Mouse (Mus musculus): ENCODE measurements around the gene Olfr519. TPM values are rescaled to one million over a fixed set of nuclear protein-coding genes. Genes with fewer than 3 reads are reported as not detected.

Olfr519 gene
- not detected for total RNA-seq (2021)
- long read RNA-seq, experiment 1 = 0 reads
- long read RNA-seq, experiment 2 = 0 reads

- intact Hi-C loops (cut with DNase I) = no loop called here
- no peak for DNase-seq (ENCODE audit: low spot score in 2 of 2)
These were observed at the start of gene Olfr519 for GRCm38 (mm10) chr7:108894320-108894719. TSS of gene Olfr519 (minus strand) at chr7:108894420.

GRCm38 (mm10) chr7:108944002-108944401 is 49.8 kb upstream of the Olfr519 start:
- intact Hi-C loops (cut with DNase I) = no loop called here
- peak; percentile 66 to 71 for DNase-seq (ENCODE audit: low spot score in 2 of 2)

GRCm38 (mm10) chr7:108941466-108941865 is 47.2 kb upstream of the Olfr519 start:
- DNase-seq (ENCODE audit: low spot score in 2 of 2) = no peak
- intact Hi-C loops (cut with DNase I) = no loop called here

GRCm38 (mm10) chr7:108936591-108936990 is 42.4 kb upstream of the Olfr519 start:
- intact Hi-C loops (cut with DNase I) = no loop called here
- no peak for DNase-seq (ENCODE audit: low spot score in 2 of 2)

- no peak for DNase-seq (ENCODE audit: low spot score in 2 of 2)
- intact Hi-C loops (cut with DNase I) = no loop called here
These were observed 41.2 kb upstream of the Olfr519 start for GRCm38 (mm10) chr7:108935411-108935810.

- no peak for DNase-seq (ENCODE audit: low spot score in 2 of 2)
- intact Hi-C loops (cut with DNase I) = loop anchor here (5.0 kb wide), 1 partner anchor 118 kb away; no protein-coding TSS in a partner anchor
These were observed 40.6 kb upstream of the Olfr519 start for GRCm38 (mm10) chr7:108934836-108935235.

- DNase-seq (ENCODE audit: low spot score in 2 of 2) = peak; percentile 97 to 99
- intact Hi-C loops (cut with DNase I) = loop anchor here (5.0 kb wide), 1 partner anchor 117 kb away; no protein-coding TSS in a partner anchor
These were observed 39.8 kb upstream of the Olfr519 start, which contains the start of gene Eif3f for GRCm38 (mm10) chr7:108933794-108934731. TSS of gene Eif3f (plus strand) at chr7:108934417.

- intact Hi-C loops (cut with DNase I) = loop anchor here (5.0 kb wide), 1 partner anchor 113 kb away; no protein-coding TSS in a partner anchor
- DNase-seq (ENCODE audit: low spot score in 2 of 2) = no peak
These were observed 35.6 kb upstream of the Olfr519 start, which contains the start of gene Nlrp10 for GRCm38 (mm10) chr7:108929726-108930393. TSS of gene Nlrp10 (minus strand) at chr7:108930178.

- intact Hi-C loops (cut with DNase I) = no loop called here
These were observed 34.3 kb upstream of the Olfr519 start for GRCm38 (mm10) chr7:108928280-108929188.

GRCm38 (mm10) chr7:108927043-108927442 is 32.8 kb upstream of the Olfr519 start:
- DNase-seq (ENCODE audit: low spot score in 2 of 2) = no peak
- intact Hi-C loops (cut with DNase I) = no loop called here

More at GRCm38 (mm10) chr7:108928280-108929188, 34.3 kb upstream of the Olfr519 start:
- no peak for DNase-seq (ENCODE audit: low spot score in 2 of 2)

GRCm38 (mm10) chr7:108903969-108904368 is 9.7 kb upstream of the Olfr519 start:
- intact Hi-C loops (cut with DNase I) = no loop called here
- DNase-seq (ENCODE audit: low spot score in 2 of 2) = no peak

- no peak for DNase-seq (ENCODE audit: low spot score in 2 of 2)
- intact Hi-C loops (cut with DNase I) = no loop called here
These were observed 9.3 kb downstream of the Olfr519 start, which contains the start of gene Olfr518 for GRCm38 (mm10) chr7:108884906-108885305. TSS of gene Olfr518 (minus strand) at chr7:108885006.

GRCm38 (mm10) chr7:108872279-108872678 is 21.9 kb downstream of the Olfr519 start, which contains the start of gene Olfr517:
TSS of gene Olfr517 (minus strand) at chr7:108872379.
- intact Hi-C loops (cut with DNase I) = no loop called here

GRCm38 (mm10) chr7:108850429-108850828 is 43.8 kb downstream of the Olfr519 start, which contains the start of gene Olfr516:
TSS of gene Olfr516 (minus strand) at chr7:108850529.
- DNase-seq (ENCODE audit: low spot score in 2 of 2) = no peak
- intact Hi-C loops (cut with DNase I) = no loop called here

More at GRCm38 (mm10) chr7:108872279-108872678, 21.9 kb downstream of the Olfr519 start, which contains the start of gene Olfr517:
- no peak for DNase-seq (ENCODE audit: low spot score in 2 of 2)

Other genes starting within 250 kb of the Olfr519 start
- not detected for gene Olfr509, start 242.5 kb downstream of the Olfr519 start, total RNA-seq (2021)
- not detected for gene Olfr510, start 228.0 kb downstream of the Olfr519 start, total RNA-seq (2021)
- gene Olfr512, start 181.1 kb downstream of the Olfr519 start, total RNA-seq (2021) = not detected
- not detected for gene Olfr513, start 143.4 kb downstream of the Olfr519 start, total RNA-seq (2021)
- gene Olfr514, start 68.4 kb downstream of the Olfr519 start, total RNA-seq (2021) = not detected
- gene Olfr516, start 43.9 kb downstream of the Olfr519 start, total RNA-seq (2021) = not detected
- not detected for gene Olfr517, start 22.0 kb downstream of the Olfr519 start, total RNA-seq (2021)
- not detected for gene Olfr518, start 9.4 kb downstream of the Olfr519 start, total RNA-seq (2021)
- gene Nlrp10, start 35.8 kb upstream of the Olfr519 start, total RNA-seq (2021) = under 1 TPM; 0.33 to 0.61 TPM
- 10 to 100 TPM; 97.5 to 98.9 TPM for gene Eif3f, start 40.0 kb upstream of the Olfr519 start, total RNA-seq (2021)
- 100 to 1,000 TPM; 140 to 148 TPM for gene Tub, start 55.9 kb upstream of the Olfr519 start, total RNA-seq (2021)
- gene Ric3, start 188.9 kb upstream of the Olfr519 start, total RNA-seq (2021) = 10 to 100 TPM; 49.3 to 53.5 TPM